Mouse (Mus musculus) kidney, embryonic 15.5 days (tissue): Measurements from ENCODE around the gene Meis2. TPM values are rescaled to one million over a fixed set of nuclear protein-coding genes. Genes with fewer than 3 reads are reported as not detected.

Source experiments
- ATAC-seq: fragments of 200-750 bp; cut with Nextera tagmentation; replicated peaks from 2 replicates; pipeline ENCODE4 v1.8.0; 2017; ENCODE audit warnings: moderate TSS enrichment; ENCODE audit not compliant: low FRiP score
- H3K27ac ChIP-seq: fragments of 300-500 bp; sonication (generic); 2 replicates; pipeline ENCODE4 v1.5.1; 2015; ENCODE audit warnings: mild to moderate bottlenecking, inconsistent platforms
- H3K27me3 ChIP-seq: fragments of 300-500 bp; sonication (generic); 2 replicates; pipeline ENCODE4 v1.6.1; 2015; ENCODE audit warnings: inconsistent platforms
- H3K36me3 ChIP-seq: fragments of 300-500 bp; sonication (generic); 2 replicates; pipeline ENCODE4 v1.6.1; 2015; ENCODE audit warnings: inconsistent platforms
- H3K4me1 ChIP-seq: fragments of 300-500 bp; sonication (generic); 2 replicates; pipeline ENCODE4 v1.6.1; 2015; ENCODE audit warnings: inconsistent platforms
- H3K4me2 ChIP-seq: fragments of 300-500 bp; sonication (generic); 2 replicates; pipeline ENCODE4 v1.6.1; 2015; ENCODE audit warnings: moderate library complexity, mild to moderate bottlenecking, inconsistent platforms
- H3K4me3 ChIP-seq: fragments of 300-500 bp; sonication (generic); replicated peaks from 2 replicates; pipeline ENCODE4 v1.5.1; 2015; ENCODE audit warnings: mild to moderate bottlenecking, inconsistent platforms
- H3K9ac ChIP-seq: fragments of 300-500 bp; sonication (generic); 2 replicates; pipeline ENCODE4 v1.6.1; 2015; ENCODE audit warnings: mild to moderate bottlenecking, inconsistent platforms
- H3K9me3 ChIP-seq: fragments of 300-500 bp; sonication (generic); replicated peaks from 2 replicates; pipeline ENCODE4 v1.6.1; 2016; ENCODE audit warnings: inconsistent platforms
- whole genome bisulfite sequencing: fragments of 180-500 bp; shearing (Covaris S2); methylation state at CpG from one replicate; pipeline ENCODE4 v1.1.7; 2015; ENCODE audit warnings: mixed read lengths; 5-methylcytosine and 5-hydroxymethylcytosine counted together
- polyA plus RNA-seq: library from polyadenylated mRNA; unstranded; fragments of >200 nt; fragmentation: Nextera tagmentation; extraction: Ambion mirVana; gene quantifications from 2 replicates; pipeline ENCODE4 v1.2.1, GENCODE M21; 2015

Gene Meis2
- polyA plus RNA-seq, 1 experiment from 2014 or later = 94.3 TPM

DNA sequence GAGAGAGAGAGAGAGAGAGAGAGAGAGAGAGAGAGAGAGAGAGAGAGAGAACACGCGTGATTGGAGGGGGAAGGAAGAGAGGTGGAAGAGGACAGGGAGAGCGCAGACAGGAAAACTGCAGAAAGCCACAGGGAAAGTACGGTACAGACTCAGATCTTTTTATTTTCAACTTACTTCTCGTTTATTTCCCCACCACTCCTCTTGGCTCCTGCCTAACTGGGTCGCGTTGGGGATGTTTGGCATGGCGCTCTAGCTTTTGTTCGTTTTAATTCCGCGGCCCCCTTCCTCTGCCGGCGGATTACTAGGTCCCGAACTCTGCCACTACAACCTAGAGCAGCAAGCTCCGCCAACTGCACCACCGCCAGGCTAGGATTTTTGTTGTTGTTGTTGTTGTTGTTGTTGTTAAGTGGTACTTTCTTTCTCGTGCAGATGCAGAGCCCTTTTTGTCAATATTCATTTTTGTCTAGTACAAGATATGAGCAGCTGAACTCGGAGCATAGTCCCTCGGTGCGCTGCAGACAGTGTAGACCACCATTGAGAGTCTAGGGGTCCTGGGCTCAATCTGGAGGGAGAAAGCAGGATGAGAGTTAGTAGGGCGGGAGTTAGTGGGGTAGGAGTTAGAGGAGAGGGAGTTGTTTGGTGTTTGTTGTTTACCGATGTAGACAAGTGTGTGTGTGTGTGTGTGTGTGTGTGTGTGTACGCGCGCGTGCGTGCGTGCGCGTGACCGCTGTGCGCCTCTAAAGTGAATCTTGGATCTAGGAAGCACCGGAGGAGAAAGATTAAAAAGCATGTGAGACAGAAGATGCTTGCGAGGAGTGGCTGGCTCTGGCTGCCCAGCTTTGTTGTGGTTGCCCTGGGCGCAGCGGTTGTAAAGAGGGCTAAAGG is 660 bp upstream of the Meis2 start:
- no peaks in the 10 kb centered on the region for H3K36me3 ChIP-seq
- peak; percentile 7 for ATAC-seq
- H3K27ac ChIP-seq = peak overlapping the region; percentile 98
- no peaks in the 10 kb centered on the region; the same call in 1 of the 2 replicates for H3K4me1 ChIP-seq
- peak overlapping the region; percentile 75 for H3K4me3 ChIP-seq
- peak overlapping the region; percentile 74 for H3K9ac ChIP-seq
- no peaks in the 10 kb centered on the region for H3K9me3 ChIP-seq
- no peaks in the 10 kb centered on the region for H3K27me3 ChIP-seq
- under 1% methylated on average over 34 of the region's 36 CpGs for WGBS
- H3K4me2 ChIP-seq = peak overlapping the region; percentile 72

DNA sequence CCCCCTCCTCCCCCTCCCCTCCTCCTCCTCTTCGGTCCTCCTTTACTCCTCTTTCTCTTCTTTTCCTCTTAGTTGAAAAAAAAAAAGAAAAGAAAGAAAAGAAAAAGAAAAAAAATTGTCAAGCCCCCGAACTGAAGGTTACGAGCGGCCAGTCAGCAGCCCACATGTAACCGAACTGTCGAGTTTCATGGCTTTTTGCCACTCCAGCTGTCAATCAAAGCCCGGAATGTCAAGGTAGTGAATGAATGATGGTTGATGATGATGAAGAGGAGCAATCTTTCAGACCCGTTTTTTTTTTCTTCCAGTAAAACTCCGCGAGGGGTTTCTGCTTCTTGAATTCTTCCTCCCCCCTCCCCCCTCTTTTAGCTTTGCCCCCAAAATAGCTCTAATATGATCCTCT is 582 bp downstream of the Meis2 start:
- Histone ChIP-seq H3K9me3 (no peaks in the 10 kb centered on the region), H3K9ac (peak overlapping the region; percentile 89), H3K36me3 (no peaks in the 10 kb centered on the region), H3K27me3 (no peaks in the 10 kb centered on the region), H3K4me2 (peak overlapping the region; percentile 72), H3K27ac (peak overlapping the region; percentile 98), H3K4me1 (peaks cover 9% of the 10 kb centered on the region), H3K4me3 (peak overlapping the region; percentile 75)
- WGBS = 2% methylated on average over 9 of the region's 10 CpGs
- no peak for ATAC-seq

DNA sequence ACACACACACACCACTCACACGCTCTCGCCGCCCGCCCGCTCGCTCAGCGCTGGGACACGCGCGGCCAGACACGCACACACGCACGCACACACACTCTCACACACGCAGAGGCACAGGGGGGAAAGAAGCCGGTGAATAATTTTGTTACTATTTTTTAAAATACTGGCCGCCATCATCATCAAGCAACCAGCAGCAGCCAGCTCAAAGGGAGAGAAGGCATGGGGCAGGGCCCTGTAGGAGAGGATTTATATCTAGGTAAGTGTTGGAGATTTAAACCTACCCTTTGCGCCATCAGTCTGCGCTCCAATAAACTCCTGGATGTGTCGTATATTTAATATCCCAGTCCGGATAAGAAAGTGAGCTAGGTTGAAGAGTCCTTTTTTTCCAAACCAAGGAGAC is 1.1 kb downstream of the Meis2 start:
- no peaks in the 10 kb centered on the region for H3K9me3 ChIP-seq
- peaks cover 13% of the 10 kb centered on the region for H3K4me1 ChIP-seq
- no peak for ATAC-seq
- no peaks in the 10 kb centered on the region for H3K36me3 ChIP-seq
- peak overlapping the region; percentile 89 for H3K9ac ChIP-seq
- H3K27me3 ChIP-seq = no peaks in the 10 kb centered on the region
- H3K4me2 ChIP-seq = peak overlapping the region; percentile 72
- under 1% methylated on average over 20 of the region's 20 CpGs for WGBS
- peak overlapping the region; percentile 98 for H3K27ac ChIP-seq
- H3K4me3 ChIP-seq = peak overlapping the region; percentile 75

DNA sequence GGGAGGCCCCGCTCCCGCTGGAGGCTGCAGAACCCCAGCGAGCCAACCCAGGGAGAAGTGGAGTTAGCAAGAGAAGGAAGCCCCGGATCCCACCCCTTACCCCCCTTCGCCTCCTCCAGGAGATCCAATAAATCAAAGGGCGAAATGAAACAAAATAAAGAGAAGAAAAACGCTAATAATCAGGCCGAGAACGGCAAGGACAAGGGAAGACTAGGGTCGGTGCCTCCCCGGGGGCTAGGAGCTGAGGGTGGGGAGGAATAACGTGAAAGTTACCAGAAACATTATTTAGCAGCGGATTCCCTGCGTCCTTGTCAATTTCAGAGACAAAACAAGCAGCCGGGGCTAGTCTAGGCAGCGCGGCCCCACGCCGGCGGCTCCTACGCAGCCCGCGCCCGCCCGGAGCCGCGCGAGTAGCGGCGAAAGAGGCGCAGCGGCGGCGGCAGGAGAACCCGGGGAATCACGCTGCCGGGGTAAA is 1.8 kb downstream of the Meis2 start:
- H3K9ac ChIP-seq = peak overlapping the region; percentile 89
- peaks cover 20% of the 10 kb centered on the region for H3K4me1 ChIP-seq
- under 1% methylated on average over 37 of the region's 37 CpGs for WGBS
- H3K9me3 ChIP-seq = no peaks in the 10 kb centered on the region
- peak overlapping the region; percentile 75 for H3K4me3 ChIP-seq
- H3K27me3 ChIP-seq = no peaks in the 10 kb centered on the region
- H3K4me2 ChIP-seq = peak overlapping the region; percentile 72
- no peaks in the 10 kb centered on the region for H3K36me3 ChIP-seq
- no peak for ATAC-seq
- peak overlapping the region; percentile 98 for H3K27ac ChIP-seq

DNA sequence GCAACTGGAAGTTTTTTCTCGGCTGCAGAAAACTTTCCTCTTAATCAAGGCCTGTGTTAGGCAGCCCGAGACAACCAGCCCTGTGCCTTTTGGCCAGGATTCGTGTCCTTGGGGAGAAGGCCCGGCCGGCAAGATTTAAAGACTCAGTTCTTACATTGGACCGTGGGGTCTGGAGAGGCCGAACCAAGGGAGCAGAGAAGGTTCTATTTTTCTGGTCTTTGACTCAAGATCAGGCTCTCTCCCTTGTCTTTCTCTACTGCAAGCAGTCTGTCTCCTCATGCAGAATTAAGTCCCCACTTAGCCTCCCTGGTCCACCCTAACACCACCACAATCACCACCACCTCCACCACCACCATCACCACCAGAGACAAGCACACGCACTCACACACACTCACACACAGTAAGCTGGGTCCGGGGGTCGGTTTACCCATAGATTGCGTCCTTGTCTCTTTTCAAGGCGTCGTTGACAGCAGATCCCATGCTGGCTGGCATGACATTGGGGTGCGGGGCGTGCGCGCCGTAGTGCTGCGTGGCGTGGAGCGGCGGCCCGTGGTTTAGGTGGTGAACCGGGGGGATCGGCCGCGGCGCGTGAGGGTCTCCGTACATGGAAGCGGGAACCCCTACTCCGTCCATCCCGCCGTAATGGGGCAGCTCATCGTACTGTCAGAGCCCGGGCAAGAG is 2.7 kb downstream of the Meis2 start:
- Histone ChIP-seq H3K36me3 (no peaks in the 10 kb centered on the region), H3K4me1 (peaks cover 28% of the 10 kb centered on the region), H3K4me3 (peak overlapping the region; percentile 75), H3K4me2 (peak overlapping the region; percentile 72), H3K27me3 (no peaks in the 10 kb centered on the region), H3K9me3 (no peaks in the 10 kb centered on the region), H3K27ac (peak overlapping the region; percentile 98), H3K9ac (peak overlapping the region; percentile 89)
- under 1% methylated on average over 36 of the region's 36 CpGs for WGBS
- ATAC-seq = no peak

DNA sequence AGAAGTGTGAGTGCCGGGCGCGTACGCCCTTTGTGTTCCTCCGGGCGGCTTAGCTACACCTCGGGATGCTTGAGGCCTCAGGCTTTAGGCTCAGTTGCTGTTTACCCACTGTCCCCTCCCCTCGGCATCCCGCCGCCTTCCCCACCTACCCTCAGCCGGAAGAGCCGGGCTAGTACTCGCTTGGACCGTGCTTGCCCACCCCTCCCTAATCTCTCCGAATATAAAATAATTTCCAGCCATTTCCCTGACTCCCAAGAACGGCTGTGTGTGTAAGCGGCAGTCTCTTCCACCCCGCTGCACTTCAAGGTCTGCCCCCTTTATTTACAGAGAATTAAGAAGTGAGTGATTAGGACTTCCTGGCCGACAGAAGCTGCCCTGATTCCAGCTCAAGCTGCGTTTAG is 3.4 kb downstream of the Meis2 start:
- Histone ChIP-seq H3K4me2 (peak overlapping the region; percentile 72), H3K36me3 (no peaks in the 10 kb centered on the region), H3K4me1 (peaks cover 33% of the 10 kb centered on the region), H3K4me3 (peak overlapping the region; percentile 75), H3K9me3 (no peaks in the 10 kb centered on the region), H3K27ac (peak overlapping the region; percentile 98), H3K27me3 (no peaks in the 10 kb centered on the region), H3K9ac (peak overlapping the region; percentile 89)
- under 1% methylated on average over 20 of the region's 20 CpGs for WGBS
- no peak for ATAC-seq

DNA sequence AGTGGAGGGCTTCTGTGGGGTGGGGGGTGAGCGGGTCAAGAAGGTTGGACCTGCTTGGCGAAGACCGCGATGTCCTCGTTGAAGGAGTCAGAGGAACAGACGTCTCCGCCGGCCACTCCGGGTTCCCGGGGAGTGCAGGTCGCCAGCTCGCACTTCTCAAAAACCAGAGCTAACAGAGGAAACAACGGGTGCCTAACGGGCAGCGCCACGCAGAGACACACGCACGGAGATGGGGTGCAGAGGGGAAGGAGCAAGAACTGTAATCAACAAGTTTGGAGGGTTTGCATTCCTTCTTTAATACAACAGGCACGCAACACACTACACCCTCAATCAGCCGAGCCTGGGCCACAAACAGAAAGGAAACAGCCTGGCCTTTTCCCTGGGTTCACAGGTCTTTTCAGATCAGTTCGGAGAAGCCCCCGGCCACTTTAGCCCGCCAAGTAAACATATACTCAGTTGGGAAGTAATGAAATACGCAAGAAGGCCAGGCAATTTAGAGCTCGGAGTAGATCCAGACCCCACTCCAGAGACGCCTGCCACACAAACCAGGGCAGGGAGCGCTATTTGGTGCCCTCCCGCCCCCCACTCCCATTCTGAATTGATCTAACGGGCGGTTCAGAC is 4.1 kb downstream of the Meis2 start:
- Histone ChIP-seq H3K27me3 (no peaks in the 10 kb centered on the region), H3K4me3 (peak overlapping the region; percentile 75), H3K27ac (peak overlapping the region; percentile 98), H3K36me3 (0 out of 2 replicates have a peak, but pooled peaks cover 4% of the 10 kb centered on the region), H3K9me3 (no peaks in the 10 kb centered on the region), H3K9ac (peak overlapping the region; percentile 89), H3K4me2 (peak overlapping the region; percentile 72), H3K4me1 (peaks cover 38% of the 10 kb centered on the region)
- under 1% methylated on average over 30 of the region's 30 CpGs for WGBS
- ATAC-seq = no peak

DNA sequence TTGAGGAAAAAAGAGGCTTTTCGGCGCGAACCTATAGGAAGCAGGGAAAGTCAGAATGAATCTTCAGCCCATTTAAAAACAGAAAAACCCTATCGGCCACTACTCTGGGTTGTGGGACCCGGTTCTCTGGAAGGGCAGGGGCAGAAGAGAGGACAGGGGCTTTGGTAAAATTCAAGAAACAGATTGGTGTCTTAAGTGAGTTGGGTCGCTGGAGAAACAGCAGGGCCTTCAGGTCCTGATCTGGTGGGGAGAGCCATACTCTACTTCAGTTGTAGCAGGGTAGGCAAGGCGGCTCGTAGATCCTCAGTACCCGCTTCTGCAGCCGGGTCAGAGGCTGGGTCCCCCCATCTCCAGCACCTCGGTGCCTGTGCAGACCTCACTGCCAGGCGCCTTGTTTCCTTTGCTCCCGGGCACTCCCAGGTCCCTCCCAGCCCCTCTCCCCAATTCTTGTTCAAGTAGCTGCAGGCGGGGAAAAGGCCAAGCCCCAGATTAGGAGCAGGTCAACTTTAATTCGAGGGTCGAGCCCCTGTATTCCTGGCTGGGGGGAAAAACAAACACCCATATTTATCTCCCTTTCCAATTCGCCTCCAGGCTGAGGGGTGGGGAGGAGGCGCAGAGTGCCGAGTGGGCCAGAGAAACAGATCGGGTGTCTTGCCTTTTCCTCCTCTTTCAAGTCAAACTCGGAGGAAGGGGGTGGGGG is 4.8 kb downstream of the Meis2 start:
- Histone ChIP-seq H3K4me2 (peak overlapping the region; percentile 72), H3K9ac (peak overlapping the region; percentile 89), H3K4me1 (peaks cover 45% of the 10 kb centered on the region), H3K4me3 (peak overlapping the region; percentile 75), H3K27me3 (no peaks in the 10 kb centered on the region), H3K9me3 (no peaks in the 10 kb centered on the region), H3K27ac (peak overlapping the region; percentile 98), H3K36me3 (0 out of 2 replicates have a peak, but pooled peaks cover 4% of the 10 kb centered on the region)
- 3% methylated on average over 21 of the region's 21 CpGs for WGBS
- ATAC-seq = no peak

DNA sequence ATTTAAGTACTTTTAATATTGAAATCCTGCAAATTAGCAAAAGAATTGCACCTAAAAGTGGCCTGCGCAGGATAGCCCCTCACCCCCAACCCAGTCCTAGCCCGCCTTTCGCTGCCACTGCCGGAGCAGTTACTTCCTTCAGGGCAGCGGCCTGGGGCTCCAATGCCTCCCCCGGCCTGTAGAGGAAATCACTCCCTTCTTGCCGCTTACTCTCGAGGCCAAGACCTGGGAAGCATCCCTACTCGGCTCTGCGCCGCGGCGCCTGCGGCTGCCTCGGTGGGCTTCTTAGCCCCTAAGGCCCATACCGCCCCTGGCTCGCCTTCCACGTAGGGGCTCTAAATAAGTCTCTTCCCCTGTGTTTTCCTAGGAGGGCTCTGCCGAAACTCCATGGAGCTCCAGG is 5.4 kb downstream of the Meis2 start:
- peak overlapping the region; percentile 98 for H3K27ac ChIP-seq
- peak overlapping the region; percentile 72 for H3K4me2 ChIP-seq
- WGBS = 1% methylated on average over 19 of the region's 19 CpGs
- H3K4me1 ChIP-seq = peaks cover 46% of the 10 kb centered on the region
- 0 out of 2 replicates have a peak, but pooled peaks cover 4% of the 10 kb centered on the region for H3K36me3 ChIP-seq
- H3K27me3 ChIP-seq = no peaks in the 10 kb centered on the region
- peak overlapping the region; percentile 75 for H3K4me3 ChIP-seq
- no peak for ATAC-seq
- peak overlapping the region; percentile 89 for H3K9ac ChIP-seq
- no peaks in the 10 kb centered on the region for H3K9me3 ChIP-seq

DNA sequence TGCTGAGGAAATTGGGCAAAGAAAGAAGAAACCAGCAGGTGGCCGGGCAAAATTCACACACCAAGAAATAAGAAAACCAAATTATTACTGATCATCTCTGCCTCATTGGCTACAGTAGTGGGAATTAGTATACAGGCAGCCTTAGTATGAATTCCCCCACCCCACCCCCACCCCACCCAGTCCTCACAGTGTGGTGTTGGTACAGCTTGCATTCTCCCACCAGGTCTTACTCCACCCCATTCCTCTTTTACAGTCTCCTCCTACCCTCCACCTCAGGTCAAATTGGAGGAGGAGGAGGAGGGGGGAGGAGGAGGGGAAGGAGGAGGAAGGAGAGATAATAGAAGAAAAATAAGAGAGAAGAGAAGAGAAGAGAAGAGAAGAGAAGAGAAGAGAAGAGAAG is 6.0 kb downstream of the Meis2 start:
- peak overlapping the region; percentile 43; the same call in 1 of the 2 replicates for H3K9ac ChIP-seq
- 33% methylated on average over 1 of the region's 1 CpGs for WGBS
- no peak for ATAC-seq
- H3K4me3 ChIP-seq = peak overlapping the region; percentile 75
- H3K27ac ChIP-seq = peak overlapping the region; percentile 98
- H3K27me3 ChIP-seq = no peaks in the 10 kb centered on the region
- peaks cover 46% of the 10 kb centered on the region for H3K4me1 ChIP-seq
- peak overlapping the region; percentile 72 for H3K4me2 ChIP-seq
- H3K36me3 ChIP-seq = 0 out of 2 replicates have a peak, but pooled peaks cover 4% of the 10 kb centered on the region
- H3K9me3 ChIP-seq = no peaks in the 10 kb centered on the region

DNA sequence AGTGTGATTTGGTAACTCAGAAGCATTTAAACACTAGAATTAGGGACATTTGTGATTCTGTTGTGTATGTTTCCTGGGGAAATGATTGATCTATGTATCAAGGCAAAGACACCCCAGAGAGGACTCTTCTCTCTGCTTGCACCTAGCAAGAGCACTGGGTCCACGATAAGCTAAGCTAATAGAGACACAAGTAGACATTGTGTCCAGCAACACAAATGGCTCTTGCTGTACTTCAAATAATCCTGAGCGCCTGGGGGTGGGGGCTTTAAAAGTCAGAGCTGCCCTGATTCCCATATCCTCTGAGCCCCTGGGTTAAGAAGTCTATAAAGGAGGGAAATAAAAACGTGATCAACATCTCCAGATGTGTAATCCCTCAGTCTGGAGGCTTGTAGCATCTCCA is 6.6 kb downstream of the Meis2 start:
- Histone ChIP-seq H3K27ac (peak overlapping the region; percentile 98), H3K4me3 (peak overlapping the region; percentile 75), H3K4me1 (peaks cover 46% of the 10 kb centered on the region), H3K9ac (peak overlapping the region; percentile 43), H3K27me3 (no peaks in the 10 kb centered on the region), H3K9me3 (no peaks in the 10 kb centered on the region), H3K36me3 (0 out of 2 replicates have a peak, but pooled peaks cover 4% of the 10 kb centered on the region), H3K4me2 (peak overlapping the region; percentile 72)
- no peak for ATAC-seq
- 26% methylated on average over 3 of the region's 3 CpGs for WGBS
